7 mouse cellular contexts compared by ENCODE assay signal in genomic region chr13:54372665-54373064, GRCm38 (mm10). TPM values are rescaled to one million over a fixed set of nuclear protein-coding genes. Genes with fewer than 3 reads are reported as not detected.
A peak's percentile ranks its signal among the peaks of the same experiment; 100 is the strongest.
DNase-seq lines count a peak whose midpoint lies in the region; ATAC-seq lines count a peak whose summit lies in the region.

No protein-coding gene starts in this region.

- WGBS in embryonic facial prominence, embryonic 11.5 days, result 5% methylated on average over 14 of the region's 16 CpGs
- 0% methylated on average over 10 of the region's 16 CpGs for WGBS in hindbrain, embryonic 13.5 days
- WGBS in midbrain, embryonic 14.5 days, result 6% methylated on average over 16 of the region's 16 CpGs

- no peak overlapping the region for H3K4me2 ChIP-seq in embryonic facial prominence, embryonic 11.5 days (ENCODE audit: low read depth, low read length)
- peak overlapping the region; percentile 75 for H3K4me2 ChIP-seq in hindbrain, embryonic 13.5 days
- peak overlapping the region; percentile 77 for H3K4me2 ChIP-seq in midbrain, embryonic 14.5 days (ENCODE audit: low read length)

- no peak overlapping the region for H3K4me3 ChIP-seq in embryonic facial prominence, embryonic 11.5 days (ENCODE audit: low read depth, low read length)
- H3K4me3 ChIP-seq in hindbrain, embryonic 13.5 days, result peak overlapping the region; percentile 49
- H3K4me3 ChIP-seq in midbrain, embryonic 14.5 days (replicated peaks; ENCODE audit: low read depth, low read length), result peak overlapping the region; percentile 49

- intact Hi-C loops in left cerebral cortex, postnatal 36 days (cut with DNase I), result loop anchor here (5.0 kb wide), 4 partner anchors 35 to 260 kb away; no protein-coding TSS in a partner anchor

- no peaks in the 10 kb centered on the region; the same call in 1 of the 2 replicates for H3K27me3 ChIP-seq in embryonic facial prominence, embryonic 11.5 days (ENCODE audit: control insufficient read depth, insufficient read depth, low read length)
- H3K27me3 ChIP-seq in hindbrain, embryonic 13.5 days, result peaks cover 19% of the 10 kb centered on the region
- no peaks in the 10 kb centered on the region for H3K27me3 ChIP-seq in midbrain, embryonic 14.5 days (ENCODE audit: control insufficient read depth, insufficient read depth, low read length)

- no peak for ATAC-seq in embryonic facial prominence, embryonic 11.5 days (replicated peaks; ENCODE audit: insufficient number of reproducible peaks, low FRiP score, low TSS enrichment, low read depth)
- ATAC-seq in hindbrain, embryonic 13.5 days (ENCODE audit: low FRiP score), result peak; percentile 52; the same call in 1 of the 2 replicates
- peak; percentile 71 for ATAC-seq in midbrain, embryonic 14.5 days (ENCODE audit: low FRiP score, low TSS enrichment)

- no peak overlapping the region for H3K27ac ChIP-seq in embryonic facial prominence, embryonic 11.5 days (replicated peaks; ENCODE audit: low read depth, low read length)
- H3K27ac ChIP-seq in hindbrain, embryonic 13.5 days, result 0 out of 2 replicates have a peak overlapping the region, but pooled peaks have one; percentile 78
- H3K27ac ChIP-seq in midbrain, embryonic 14.5 days (replicated peaks; ENCODE audit: low read depth, low read length), result peak overlapping the region; percentile 87

- peak; percentile 84 for DNase-seq in ES-CJ7 (ENCODE audit: low read depth, low spot score)
- DNase-seq in adrenal gland, postnatal 25 days, result peak; percentile 70
- DNase-seq in embryonic facial prominence, embryonic 11.5 days (ENCODE audit: low spot score), result peak; percentile 78
- DNase-seq in left cerebral cortex, postnatal 36 days (ENCODE audit: low spot score in 2 of 2), result peak; percentile 86 to 90
- peak; percentile 90 for DNase-seq in midbrain, embryonic 14.5 days
- peak; percentile 75 to 90 for DNase-seq in spleen, postnatal 4 days (ENCODE audit: low spot score in 2 of 2)

- H3K4me1 ChIP-seq in embryonic facial prominence, embryonic 11.5 days (ENCODE audit: control insufficient read depth, insufficient read depth, low read length), result peaks cover 3% of the 10 kb centered on the region
- peaks cover 50% of the 10 kb centered on the region for H3K4me1 ChIP-seq in hindbrain, embryonic 13.5 days (replicated peaks)
- H3K4me1 ChIP-seq in midbrain, embryonic 14.5 days (ENCODE audit: control insufficient read depth, insufficient read depth, low read length), result peaks cover 36% of the 10 kb centered on the region

- no peaks in the 10 kb centered on the region for H3K9me3 ChIP-seq in embryonic facial prominence, embryonic 11.5 days (replicated peaks; ENCODE audit: control insufficient read depth, low read length)
- no peaks in the 10 kb centered on the region for H3K9me3 ChIP-seq in hindbrain, embryonic 13.5 days
- no peaks in the 10 kb centered on the region for H3K9me3 ChIP-seq in midbrain, embryonic 14.5 days (ENCODE audit: control insufficient read depth, low read length)

- no peaks in the 10 kb centered on the region for H3K36me3 ChIP-seq in embryonic facial prominence, embryonic 11.5 days (replicated peaks; ENCODE audit: control insufficient read depth, insufficient read depth, low read depth, low read length)
- H3K36me3 ChIP-seq in hindbrain, embryonic 13.5 days, result no peaks in the 10 kb centered on the region
- no peaks in the 10 kb centered on the region for H3K36me3 ChIP-seq in midbrain, embryonic 14.5 days (ENCODE audit: control insufficient read depth, insufficient read depth, low read length)

- no peak overlapping the region for H3K9ac ChIP-seq in embryonic facial prominence, embryonic 11.5 days (replicated peaks; ENCODE audit: low read length)
- peak overlapping the region; percentile 76 for H3K9ac ChIP-seq in hindbrain, embryonic 13.5 days
- peak overlapping the region; percentile 64; the same call in 1 of the 2 replicates for H3K9ac ChIP-seq in midbrain, embryonic 14.5 days (replicated peaks; ENCODE audit: low read length)

RNA-seq across cellular contexts. Expression of gene Cplx2, which starts 1.5 kb away (rescaled TPM):
- 19.7 and 28.1 TPM in 2 replicates for total RNA-seq in adrenal gland, postnatal 25 days (2021)
- polyA plus RNA-seq in embryonic facial prominence, embryonic 11.5 days (2014; fragmentation: Nextera tagmentation; extraction: Ambion mirVana), result 6.9 and 7.4 TPM in 2 replicates
- polyA plus RNA-seq in hindbrain, embryonic 13.5 days (2015; fragmentation: Nextera tagmentation; extraction: Ambion mirVana), result 15.8 and 21.2 TPM in 2 replicates
- 100 to 1,000 TPM; 769 to 808 TPM for total RNA-seq in left cerebral cortex, postnatal 36 days (2021)
- polyA plus RNA-seq in midbrain, embryonic 14.5 days (2014; fragmentation: Nextera tagmentation; extraction: Ambion mirVana), result 39.4 and 41.9 TPM in 2 replicates
